Mouse (Mus musculus) midbrain, embryonic 10.5 days (tissue): ENCODE results near the gene 1600002K03Rik. TPM values are rescaled to one million over a fixed set of nuclear protein-coding genes. Genes with fewer than 3 reads are reported as not detected.

Experiments used
- DNase-seq: peaks from one replicate; pipeline ENCODE4 v3.0.0-alpha.2; 2017; ENCODE audit warnings: low spot score
- H3K27ac ChIP-seq: fragments of 300-500 bp; sonication (generic); replicated peaks from 2 replicates; pipeline ENCODE4 v1.5.1; 2016; ENCODE audit warnings: mild to moderate bottlenecking
- H3K27me3 ChIP-seq: fragments of 300-500 bp; sonication (generic); 2 replicates; pipeline ENCODE4 v1.6.1; 2016; ENCODE audit warnings: low read depth, mild to moderate bottlenecking; ENCODE audit not compliant: poor library complexity, severe bottlenecking
- H3K36me3 ChIP-seq: fragments of 300-500 bp; sonication (generic); 2 replicates; pipeline ENCODE4 v1.6.1; 2016; ENCODE audit warnings: mild to moderate bottlenecking, moderate library complexity
- H3K4me1 ChIP-seq: fragments of 300-500 bp; sonication (generic); 2 replicates; pipeline ENCODE4 v1.6.1; 2016
- H3K4me3 ChIP-seq: fragments of 300-500 bp; sonication (generic); 2 replicates; pipeline ENCODE4 v1.5.1; 2016; ENCODE audit warnings: mild to moderate bottlenecking, moderate library complexity
- H3K9me3 ChIP-seq: fragments of 300-500 bp; sonication (generic); replicated peaks from 2 replicates; pipeline ENCODE4 v1.6.1; 2016; ENCODE audit warnings: mild to moderate bottlenecking
- WGBS: fragments of 180-500 bp; shearing (Covaris S2); methylation state at CpG from one replicate; pipeline ENCODE4 v1.1.7; 2016; 5-methylcytosine and 5-hydroxymethylcytosine counted together
- polyA plus RNA-seq: library from polyadenylated mRNA; unstranded; fragments of >200 nt; fragmentation: Nextera tagmentation; extraction: Ambion mirVana; gene quantifications from 2 replicates; pipeline ENCODE4 v1.2.1, GENCODE M21; 2016

1600002K03Rik gene
- polyA plus RNA-seq, 1 experiment from 2014 or later = 11.2 TPM

DNA sequence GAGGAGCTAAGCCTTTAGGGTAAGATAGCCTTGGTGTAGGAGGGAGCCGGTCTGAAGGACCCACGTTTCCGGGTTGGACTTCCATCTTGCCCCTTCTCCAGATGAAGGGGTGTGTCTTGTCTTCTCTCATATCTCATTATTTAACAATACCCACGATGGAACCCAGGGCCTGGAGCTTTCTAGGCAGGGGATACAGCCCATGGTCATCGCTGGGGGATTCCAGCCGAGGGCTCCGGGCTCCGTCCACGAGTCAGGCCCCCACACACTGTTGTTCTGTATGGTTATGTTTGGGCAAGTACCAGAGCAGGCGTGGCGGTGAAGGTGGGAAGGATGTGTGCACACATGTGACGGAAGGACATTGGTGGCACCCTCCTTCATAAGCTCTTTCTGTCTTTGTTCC is 28.6 kb upstream of the 1600002K03Rik start:
- Histone ChIP-seq H3K27me3 (peaks cover 16% of the 10 kb centered on the region), H3K4me3 (peak overlapping the region; percentile 84), H3K4me1 (peaks cover 86% of the 10 kb centered on the region), H3K36me3 (peaks cover 35% of the 10 kb centered on the region), H3K27ac (no peak overlapping the region), H3K9me3 (no peaks in the 10 kb centered on the region)
- no peak for DNase-seq
- WGBS = 93% methylated on average over 12 of the region's 12 CpGs

GRCm38 (mm10) chr10:80144864-80145838 is 27.6 kb upstream of the 1600002K03Rik start:
- H3K9me3 ChIP-seq = no peaks in the 10 kb centered on the region
- peak overlapping the region; percentile 84 for H3K4me3 ChIP-seq
- peaks cover 82% of the 10 kb centered on the region for H3K4me1 ChIP-seq
- peaks cover 7% of the 10 kb centered on the region; the same call in 1 of the 2 replicates for H3K27me3 ChIP-seq
- DNase-seq = peak; percentile 79
- WGBS = 79% methylated on average over 20 of the region's 20 CpGs
- peak overlapping the region; percentile 100 for H3K27ac ChIP-seq
- H3K36me3 ChIP-seq = peaks cover 41% of the 10 kb centered on the region

DNA sequence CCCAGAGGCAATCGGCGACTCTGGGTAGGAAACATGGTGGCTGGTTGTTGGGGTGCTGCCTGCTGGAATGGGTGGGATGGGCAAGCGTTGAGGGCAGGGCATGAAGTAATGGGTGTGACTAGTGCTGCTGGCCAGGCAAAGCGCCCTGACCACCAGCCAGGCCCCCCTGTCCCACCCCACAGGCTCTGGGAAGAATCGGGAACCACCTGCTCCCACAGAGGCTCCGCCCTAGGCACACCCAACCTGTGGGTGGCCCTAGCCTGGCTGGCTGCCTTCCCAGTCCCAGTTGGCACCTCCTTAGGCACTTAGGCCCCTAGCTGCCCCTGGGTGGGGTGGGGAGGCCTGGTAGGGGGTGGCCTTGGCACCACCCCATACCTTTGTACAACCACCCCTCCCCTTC is 26.8 kb upstream of the 1600002K03Rik start:
- Histone ChIP-seq H3K27me3 (no peaks in the 10 kb centered on the region), H3K4me3 (peak overlapping the region; percentile 84), H3K36me3 (peaks cover 48% of the 10 kb centered on the region), H3K4me1 (peaks cover 75% of the 10 kb centered on the region), H3K9me3 (no peaks in the 10 kb centered on the region), H3K27ac (peak overlapping the region; percentile 100)
- WGBS = 86% methylated on average over 6 of the region's 6 CpGs
- DNase-seq = no peak

GRCm38 (mm10) chr10:80146568-80147011 is 26.2 kb upstream of the 1600002K03Rik start:
- no peak for DNase-seq
- H3K27me3 ChIP-seq = no peaks in the 10 kb centered on the region
- 76% methylated on average over 4 of the region's 4 CpGs for WGBS
- H3K4me1 ChIP-seq = peaks cover 73% of the 10 kb centered on the region
- no peaks in the 10 kb centered on the region for H3K9me3 ChIP-seq
- H3K36me3 ChIP-seq = peaks cover 55% of the 10 kb centered on the region
- peak overlapping the region; percentile 100 for H3K27ac ChIP-seq
- peak overlapping the region; percentile 84; the same call in 1 of the 2 replicates for H3K4me3 ChIP-seq

- Histone ChIP-seq H3K27ac (peak overlapping the region; percentile 100), H3K9me3 (no peaks in the 10 kb centered on the region), H3K36me3 (peaks cover 62% of the 10 kb centered on the region), H3K27me3 (no peaks in the 10 kb centered on the region), H3K4me1 (peaks cover 73% of the 10 kb centered on the region), H3K4me3 (peak overlapping the region; percentile 99)
- WGBS = 77% methylated on average over 5 of the region's 5 CpGs
- DNase-seq = no peak
These were observed 25.5 kb upstream of the 1600002K03Rik start for GRCm38 (mm10) chr10:80147146-80147718.

DNA sequence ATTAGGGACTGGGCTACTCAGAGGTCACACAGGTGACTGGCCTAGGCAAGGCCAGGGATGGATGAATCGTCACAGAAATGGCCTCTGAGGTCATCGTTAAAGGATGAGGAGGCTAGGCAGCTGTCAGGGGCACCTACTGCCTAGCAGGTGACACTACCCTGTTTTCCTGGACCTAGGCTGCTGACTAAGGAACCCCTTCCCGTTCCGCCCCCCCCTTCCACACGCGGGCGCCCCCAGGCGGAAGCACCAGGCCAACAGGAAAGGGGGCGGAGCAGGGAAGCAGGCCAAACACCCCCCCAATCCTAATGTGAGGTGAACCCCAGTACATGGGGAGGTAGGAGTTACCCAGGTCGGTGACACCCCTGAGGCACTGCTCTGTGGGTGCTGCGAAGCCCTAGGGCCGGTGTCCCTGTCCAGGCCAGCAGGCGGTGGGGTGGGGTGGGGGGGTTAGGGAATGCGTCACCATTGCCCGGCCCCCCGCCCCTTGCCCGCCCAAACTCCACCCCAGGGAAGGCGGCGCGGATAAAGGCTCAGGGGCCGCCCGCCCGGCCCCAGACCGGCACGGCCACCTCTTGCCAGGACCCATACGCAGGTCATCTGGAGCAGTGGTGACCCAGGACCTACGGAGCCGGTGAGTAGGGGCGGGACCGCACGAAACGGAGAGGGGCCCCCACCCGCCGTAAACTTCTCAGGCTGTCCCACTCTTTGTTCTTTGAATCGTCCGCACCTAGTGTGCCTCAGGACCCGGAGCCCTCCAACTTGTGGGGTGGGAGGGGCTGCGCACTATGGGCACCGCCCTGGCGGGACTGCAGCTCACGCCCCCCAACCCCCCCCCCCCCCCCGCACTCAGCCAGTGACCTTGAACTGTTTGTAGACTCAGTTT is 24.8 kb upstream of the 1600002K03Rik start, which contains the start of gene Midn:
Midn (plus strand) TSS at position 554 of the 883 bp plus-strand sequence.
- Histone ChIP-seq H3K4me1 (peaks cover 73% of the 10 kb centered on the region), H3K27ac (peak within 1 kb of the TSS; percentile 100), H3K27me3 (no peaks in the 10 kb centered on the region), H3K36me3 (peaks cover 69% of the 10 kb centered on the region), H3K4me3 (peak within 1 kb of the TSS; percentile 99), H3K9me3 (no peaks in the 10 kb centered on the region)
- DNase-seq = peak; percentile 82
- WGBS = under 1% methylated on average over 40 of the region's 42 CpGs

DNA sequence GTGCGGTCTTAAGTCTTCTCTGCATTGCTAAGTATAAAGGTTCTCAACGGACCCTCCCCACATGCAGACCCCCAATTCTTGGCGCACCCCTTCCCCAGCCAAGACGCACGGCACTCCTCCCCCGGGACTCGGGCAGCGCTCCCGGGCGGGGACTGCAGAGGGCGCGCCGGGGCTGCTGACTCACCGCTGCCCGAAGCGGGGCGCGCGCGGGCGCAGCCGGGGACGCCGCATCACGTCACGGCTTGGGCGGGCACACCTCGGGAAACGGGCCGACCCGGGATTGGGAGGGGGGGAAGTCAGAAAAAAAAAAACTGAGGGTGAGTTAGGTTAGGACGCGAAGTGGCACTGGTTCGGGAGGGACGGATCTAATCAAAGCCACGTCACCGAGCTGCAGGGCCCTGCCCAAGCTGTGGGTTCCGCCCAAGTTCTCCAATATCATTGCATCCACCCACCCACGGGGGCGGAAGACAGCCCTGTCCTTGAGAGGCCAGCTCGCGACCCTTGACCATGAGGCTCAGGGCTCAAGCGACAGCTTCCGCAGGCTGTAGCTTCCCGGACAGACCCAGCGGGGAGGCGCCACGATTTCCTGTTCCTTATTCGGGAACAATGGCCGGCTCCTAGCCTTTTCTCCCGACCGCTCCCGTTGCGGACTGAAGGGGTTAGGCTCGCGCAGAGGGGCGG is 24.0 kb upstream of the 1600002K03Rik start:
- peaks cover 73% of the 10 kb centered on the region for H3K4me1 ChIP-seq
- WGBS = under 1% methylated on average over 57 of the region's 57 CpGs
- H3K9me3 ChIP-seq = no peaks in the 10 kb centered on the region
- no peaks in the 10 kb centered on the region for H3K27me3 ChIP-seq
- H3K27ac ChIP-seq = peak overlapping the region; percentile 100
- peaks cover 72% of the 10 kb centered on the region for H3K36me3 ChIP-seq
- DNase-seq = peak; percentile 92
- peak overlapping the region; percentile 99 for H3K4me3 ChIP-seq

DNA sequence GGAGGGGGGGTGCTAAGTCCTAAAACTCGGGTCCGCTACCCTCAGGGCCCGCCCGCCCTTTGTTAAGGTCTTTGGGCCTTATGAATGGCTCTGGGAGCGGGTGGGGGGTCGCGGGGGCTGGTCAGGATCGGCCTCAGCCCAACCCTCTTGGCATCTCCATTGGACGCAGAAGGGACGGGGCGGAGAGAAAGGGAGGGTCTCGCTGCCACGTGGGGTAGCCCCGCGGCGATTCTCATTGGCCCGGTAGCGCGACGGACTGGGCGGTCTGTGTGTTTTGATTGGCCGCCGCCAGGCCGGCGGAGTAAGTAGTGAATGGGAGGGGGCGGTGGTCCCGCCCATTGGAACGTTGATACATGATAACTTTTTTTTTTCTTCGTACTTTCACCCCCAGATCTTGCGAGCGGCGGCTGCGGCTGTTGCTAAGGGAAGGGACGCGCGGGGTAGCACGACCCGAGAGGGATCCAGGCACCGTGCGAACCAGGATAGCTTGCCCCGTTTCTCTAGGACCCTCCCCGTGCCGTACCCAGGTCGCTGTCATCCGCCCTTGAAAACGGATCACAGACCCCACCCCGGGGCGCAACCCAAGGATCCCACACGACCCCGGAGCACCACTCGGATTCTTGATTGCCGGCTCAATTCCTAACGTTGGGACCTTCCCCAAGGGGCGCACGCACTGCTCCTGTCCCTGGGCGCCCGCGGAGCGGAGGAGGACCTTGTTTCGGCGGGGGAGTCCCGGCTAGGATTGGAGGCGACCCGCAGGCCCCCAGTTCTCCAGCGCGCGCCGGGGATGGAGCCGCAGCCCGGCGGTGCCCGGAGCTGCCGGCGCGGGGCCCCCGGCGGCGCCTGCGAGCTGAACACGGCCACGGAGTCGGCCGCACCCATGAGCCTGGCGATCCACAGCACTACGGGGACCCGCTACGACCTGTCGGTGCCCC is 23.2 kb upstream of the 1600002K03Rik start:
- Histone ChIP-seq H3K27me3 (no peaks in the 10 kb centered on the region), H3K36me3 (peaks cover 72% of the 10 kb centered on the region), H3K27ac (peak overlapping the region; percentile 100), H3K4me1 (peaks cover 73% of the 10 kb centered on the region), H3K4me3 (peak overlapping the region; percentile 99), H3K9me3 (no peaks in the 10 kb centered on the region)
- DNase-seq = peak; percentile 99
- under 1% methylated on average over 88 of the region's 88 CpGs for WGBS

- Histone ChIP-seq H3K4me3 (peak overlapping the region; percentile 99), H3K36me3 (peaks cover 72% of the 10 kb centered on the region), H3K27ac (peak overlapping the region; percentile 100), H3K4me1 (peaks cover 73% of the 10 kb centered on the region), H3K27me3 (no peaks in the 10 kb centered on the region), H3K9me3 (no peaks in the 10 kb centered on the region)
- under 1% methylated on average over 61 of the region's 71 CpGs for WGBS
- DNase-seq = peak; percentile 93
These were observed 22.2 kb upstream of the 1600002K03Rik start for GRCm38 (mm10) chr10:80150226-80151210.
